Mouse (Mus musculus): ENCODE results near the gene Vmn1r127.
"Not testable (repeated sequence)": the region's sequence is repeated elsewhere in the genome, so short reads cannot be mapped to it uniquely, and the experiment has no call there.

Gene Vmn1r127

DNA sequence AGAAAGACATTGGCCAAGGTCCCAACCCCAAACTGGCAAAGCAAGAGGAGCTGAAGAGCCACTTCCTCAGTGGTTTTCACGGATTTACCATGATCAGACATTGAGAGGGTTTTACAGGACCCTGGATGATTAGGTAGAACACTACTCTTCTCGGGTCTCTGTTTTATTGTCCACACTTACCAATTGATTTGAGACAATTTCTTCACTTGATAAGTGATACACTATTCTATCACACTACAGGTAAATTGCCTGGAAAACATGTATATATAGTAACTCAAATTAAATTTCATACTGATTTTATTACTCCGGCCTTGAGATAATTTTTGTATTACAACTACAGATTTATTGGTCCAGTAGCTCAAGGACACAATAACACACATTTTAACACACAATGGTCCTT, at the start of gene Vmn1r127:
Gene Vmn1r127 (minus strand): TSS at position 101 of the 400 bp plus-strand sequence.
- DNase-seq (ENCODE audit: low spot score), result not testable (repeated sequence)

DNA sequence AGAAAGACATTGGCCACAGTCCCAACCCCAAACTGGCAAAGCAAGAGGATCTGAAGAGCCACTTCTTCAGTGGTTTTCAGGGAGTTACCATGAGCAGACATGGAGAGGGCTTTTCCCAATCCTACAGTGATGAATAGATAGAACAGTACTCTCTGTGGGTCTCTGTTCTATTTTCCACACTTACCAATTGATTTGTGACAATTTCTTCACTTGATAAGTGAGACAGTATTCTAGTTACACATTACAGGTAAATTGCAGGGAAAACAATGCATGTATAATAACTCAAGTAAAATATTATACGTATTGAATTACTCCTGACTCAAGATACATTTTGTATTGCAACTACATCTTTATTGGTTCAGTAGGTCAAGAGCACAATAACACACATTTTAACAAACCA, 41.5 kb upstream of the Vmn1r127 start, which contains the start of gene Vmn1r129:
Gene Vmn1r129 (minus strand): TSS at position 101 of the 400 bp plus-strand sequence.
- not testable (repeated sequence) for DNase-seq (ENCODE audit: low spot score)

DNA sequence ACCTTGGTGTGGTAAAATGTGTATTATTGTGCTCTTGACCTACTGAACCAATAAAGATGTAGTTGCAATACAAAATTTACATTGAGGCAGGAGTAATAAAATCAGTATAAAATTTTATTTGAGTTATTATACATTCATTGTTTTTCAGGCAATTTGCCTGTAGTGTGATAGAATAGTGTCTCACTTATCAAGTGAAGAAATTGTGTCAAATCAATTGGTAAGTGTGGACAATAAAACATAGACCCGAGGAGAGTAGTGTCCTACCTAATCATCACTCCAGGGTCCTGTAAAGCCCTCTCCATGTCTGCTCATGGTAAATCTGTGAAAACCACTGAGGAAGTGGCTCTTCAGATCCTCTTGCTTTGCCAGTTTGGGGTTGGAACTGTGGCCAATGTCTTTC, 29.4 kb upstream of the Vmn1r127 start, which contains the start of gene Vmn1r128:
Gene Vmn1r128 (plus strand): TSS at position 301 of the 400 bp plus-strand sequence.
- DNase-seq (ENCODE audit: low spot score), result not testable (repeated sequence)

DNA sequence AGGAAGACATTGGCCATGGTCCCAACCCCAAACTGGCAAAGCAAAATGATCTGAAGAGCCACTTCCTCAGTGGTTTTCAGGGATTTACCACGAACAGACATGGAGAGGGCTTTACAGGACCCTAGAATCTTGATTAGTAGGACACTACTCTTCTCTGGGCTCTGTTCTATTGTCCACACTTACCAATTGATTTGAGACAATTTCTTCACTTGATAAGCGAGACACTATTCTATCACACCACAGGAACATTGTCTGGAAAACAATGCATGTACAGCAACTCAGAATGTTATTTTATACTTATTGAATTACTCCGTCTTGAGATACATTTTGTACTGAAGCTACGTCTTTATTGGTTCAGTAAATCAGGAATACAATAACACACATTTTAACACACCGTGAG, 18.3 kb downstream of the Vmn1r127 start, which contains the start of gene Vmn1r126:
Gene Vmn1r126 (minus strand): TSS at position 101 of the 400 bp plus-strand sequence.
- not testable (repeated sequence) for DNase-seq (ENCODE audit: low spot score)

DNA sequence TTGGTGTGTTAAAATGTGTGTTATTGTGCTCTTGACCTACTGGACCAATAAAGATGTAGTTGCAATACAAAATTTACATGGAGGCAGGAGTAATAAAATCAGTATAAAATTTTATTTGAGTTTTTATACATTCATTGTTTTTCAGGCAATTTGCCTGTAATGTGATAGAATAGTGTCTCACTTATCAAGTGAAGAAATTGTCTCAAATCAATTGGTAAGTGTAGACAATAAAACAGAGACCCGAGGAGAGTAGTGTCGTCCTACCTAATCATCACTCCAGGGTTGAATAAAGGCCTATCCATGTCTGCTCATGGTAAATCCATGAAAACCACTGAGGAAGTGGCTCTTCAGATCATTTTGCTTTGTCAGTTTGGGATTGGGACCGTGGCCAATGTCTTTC, 47.8 kb downstream of the Vmn1r127 start, which contains the start of gene Vmn1r125:
Gene Vmn1r125 (plus strand): TSS at position 301 of the 400 bp plus-strand sequence.
- DNase-seq (ENCODE audit: low spot score), result not testable (repeated sequence)

Measured in urinary bladder, postnatal 10 days (tissue).